Mouse (Mus musculus): ENCODE results near the gene Prkcb.
A peak's percentile ranks its signal among the peaks of the same experiment; 100 is the strongest.

The Prkcb gene

GRCm38 (mm10) chr7:122595897-122596296, 307.3 kb downstream of the Prkcb start:
- DNase-seq (ENCODE audit: low read depth, low spot score) = no peak

- no peak for DNase-seq (ENCODE audit: low read depth, low spot score)
Observed at GRCm38 (mm10) chr7:122596596-122597170, 308.1 kb downstream of the Prkcb start.

GRCm38 (mm10) chr7:122597313-122597712, 308.8 kb downstream of the Prkcb start:
- no peak for DNase-seq (ENCODE audit: low read depth, low spot score)

- no peak for DNase-seq (ENCODE audit: low read depth, low spot score)
Observed at GRCm38 (mm10) chr7:122600856-122601255, 312.3 kb downstream of the Prkcb start.

- no peak for DNase-seq (ENCODE audit: low read depth, low spot score)
Observed at GRCm38 (mm10) chr7:122605066-122605465, 316.5 kb downstream of the Prkcb start.

GRCm38 (mm10) chr7:122609420-122609819, 320.9 kb downstream of the Prkcb start:
- no peak for DNase-seq (ENCODE audit: low read depth, low spot score)

GRCm38 (mm10) chr7:122610161-122610560, 321.6 kb downstream of the Prkcb start:
- DNase-seq (ENCODE audit: low read depth, low spot score) = no peak

- no peak for DNase-seq (ENCODE audit: low read depth, low spot score)
Observed at GRCm38 (mm10) chr7:122613876-122614275, 325.3 kb downstream of the Prkcb start.

GRCm38 (mm10) chr7:122622125-122622774, 333.7 kb downstream of the Prkcb start:
- no peak for DNase-seq (ENCODE audit: low read depth, low spot score)

- DNase-seq (ENCODE audit: low read depth, low spot score) = no peak
Observed at GRCm38 (mm10) chr7:122623753-122624152, 335.2 kb downstream of the Prkcb start.

GRCm38 (mm10) chr7:122628050-122628449, 339.5 kb downstream of the Prkcb start:
- peak; percentile 24 for DNase-seq (ENCODE audit: low read depth, low spot score)

GRCm38 (mm10) chr7:122630386-122630785, 341.8 kb downstream of the Prkcb start:
- no peak for DNase-seq (ENCODE audit: low read depth, low spot score)

GRCm38 (mm10) chr7:122631151-122631550, 342.6 kb downstream of the Prkcb start:
- DNase-seq (ENCODE audit: low read depth, low spot score) = no peak

GRCm38 (mm10) chr7:122632946-122633345, 344.4 kb downstream of the Prkcb start:
- no peak for DNase-seq (ENCODE audit: low read depth, low spot score)

- no peak for DNase-seq (ENCODE audit: low read depth, low spot score)
Observed at GRCm38 (mm10) chr7:122633463-122633862, 344.9 kb downstream of the Prkcb start.

GRCm38 (mm10) chr7:122643676-122644075, 355.1 kb downstream of the Prkcb start:
- DNase-seq (ENCODE audit: low read depth, low spot score) = no peak

GRCm38 (mm10) chr7:122649306-122649705, 360.8 kb downstream of the Prkcb start:
- no peak for DNase-seq (ENCODE audit: low read depth, low spot score)

GRCm38 (mm10) chr7:122652523-122652922, 364.0 kb downstream of the Prkcb start:
- no peak for DNase-seq (ENCODE audit: low read depth, low spot score)

GRCm38 (mm10) chr7:122656671-122657070, 368.1 kb downstream of the Prkcb start:
- no peak for DNase-seq (ENCODE audit: low read depth, low spot score)

GRCm38 (mm10) chr7:122657423-122658126, 369.0 kb downstream of the Prkcb start:
- no peak for DNase-seq (ENCODE audit: low read depth, low spot score)

GRCm38 (mm10) chr7:122665311-122666049, 376.9 kb downstream of the Prkcb start:
- DNase-seq (ENCODE audit: low read depth, low spot score) = no peak

GRCm38 (mm10) chr7:122667903-122668302, 379.4 kb downstream of the Prkcb start:
- DNase-seq (ENCODE audit: low read depth, low spot score) = no peak

All from brain, embryonic 18.5 days (tissue).